Mouse (Mus musculus): ENCODE measurements around the gene Npr3. TPM values are rescaled to one million over a fixed set of nuclear protein-coding genes. Genes with fewer than 3 reads are reported as not detected.
"Not testable (repeated sequence)": the region's sequence is repeated elsewhere in the genome, so short reads cannot be mapped to it uniquely, and the experiment has no call there.

Npr3 gene
- polyA plus RNA-seq, 1 experiment from 2014 or later, result 3.8 TPM

- no peak for ATAC-seq
- no peak for TF ChIP-seq CTCF (IDR thresholded peaks at IDR 0.05; ENCODE audit: low read depth)
- H3K27me3 ChIP-seq (replicated peaks; ENCODE audit: control insufficient read depth, insufficient read depth, low read length), result no peaks in the 10 kb centered on the region
- H3K4me1 ChIP-seq (replicated peaks; ENCODE audit: control insufficient read depth, insufficient read depth, low read length), result no peaks in the 10 kb centered on the region
- no peak overlapping the region for H3K4me2 ChIP-seq (replicated peaks; ENCODE audit: low read depth)
- H3K4me3 ChIP-seq (ENCODE audit: low read depth, low read length), result no peak overlapping the region
- H3K9ac ChIP-seq (ENCODE audit: low read depth, low read length), result no peak overlapping the region
- H3K9me3 ChIP-seq (ENCODE audit: control insufficient read depth), result no peaks in the 10 kb centered on the region
- no peak overlapping the region for H3K27ac ChIP-seq (ENCODE audit: low read depth, low read length)
- no peaks in the 10 kb centered on the region; the same call in 1 of the 2 replicates for H3K36me3 ChIP-seq (ENCODE audit: control insufficient read depth, insufficient read depth)
- 95% methylated on average over 6 of the region's 6 CpGs for WGBS
Measured at GRCm38 (mm10) chr15:11858411-11858810, 48.7 kb downstream of the Npr3 start.

GRCm38 (mm10) chr15:11845204-11846062 lies 61.7 kb downstream of the Npr3 start:
- 82% methylated on average over 16 of the region's 16 CpGs for WGBS
- no peaks in the 10 kb centered on the region for H3K9me3 ChIP-seq (ENCODE audit: control insufficient read depth)
- no peak for ATAC-seq
- H3K4me3 ChIP-seq (ENCODE audit: low read depth, low read length), result no peak overlapping the region
- TF ChIP-seq CTCF (IDR thresholded peaks at IDR 0.05; ENCODE audit: low read depth), result no peak
- H3K36me3 ChIP-seq (ENCODE audit: control insufficient read depth, insufficient read depth), result no peaks in the 10 kb centered on the region
- H3K9ac ChIP-seq (ENCODE audit: low read depth, low read length), result no peak overlapping the region
- no peak overlapping the region for H3K27ac ChIP-seq (ENCODE audit: low read depth, low read length)
- H3K27me3 ChIP-seq (replicated peaks; ENCODE audit: control insufficient read depth, insufficient read depth, low read length), result no peaks in the 10 kb centered on the region
- H3K4me2 ChIP-seq (replicated peaks; ENCODE audit: low read depth), result no peak overlapping the region
- H3K4me1 ChIP-seq (replicated peaks; ENCODE audit: control insufficient read depth, insufficient read depth, low read length), result no peaks in the 10 kb centered on the region

GRCm38 (mm10) chr15:11844115-11844514 lies 63.0 kb downstream of the Npr3 start:
- Histone ChIP-seq H3K4me1 (replicated peaks; ENCODE audit: control insufficient read depth, insufficient read depth, low read length) (no peaks in the 10 kb centered on the region), H3K4me3 (ENCODE audit: low read depth, low read length) (no peak overlapping the region), H3K27me3 (replicated peaks; ENCODE audit: control insufficient read depth, insufficient read depth, low read length) (no peaks in the 10 kb centered on the region), H3K9ac (ENCODE audit: low read depth, low read length) (no peak overlapping the region), H3K4me2 (replicated peaks; ENCODE audit: low read depth) (no peak overlapping the region), H3K9me3 (ENCODE audit: control insufficient read depth) (no peaks in the 10 kb centered on the region), H3K36me3 (ENCODE audit: control insufficient read depth, insufficient read depth) (no peaks in the 10 kb centered on the region), H3K27ac (ENCODE audit: low read depth, low read length) (no peak overlapping the region)
- 83% methylated on average over 6 of the region's 6 CpGs for WGBS
- ATAC-seq, result no peak
- no peak for TF ChIP-seq CTCF (IDR thresholded peaks at IDR 0.05; ENCODE audit: low read depth)

GRCm38 (mm10) chr15:11841828-11842227 lies 65.3 kb downstream of the Npr3 start:
- TF ChIP-seq CTCF (IDR thresholded peaks at IDR 0.05; ENCODE audit: low read depth), result no peak
- H3K27ac ChIP-seq (ENCODE audit: low read depth, low read length), result no peak overlapping the region
- no peaks in the 10 kb centered on the region for H3K36me3 ChIP-seq (ENCODE audit: control insufficient read depth, insufficient read depth)
- H3K9me3 ChIP-seq (ENCODE audit: control insufficient read depth), result no peaks in the 10 kb centered on the region
- no peaks in the 10 kb centered on the region for H3K4me1 ChIP-seq (replicated peaks; ENCODE audit: control insufficient read depth, insufficient read depth, low read length)
- WGBS, result 69% methylated on average over 4 of the region's 4 CpGs
- H3K9ac ChIP-seq (ENCODE audit: low read depth, low read length), result no peak overlapping the region
- ATAC-seq, result no peak
- no peak overlapping the region for H3K4me2 ChIP-seq (replicated peaks; ENCODE audit: low read depth)
- no peak overlapping the region for H3K4me3 ChIP-seq (ENCODE audit: low read depth, low read length)
- no peaks in the 10 kb centered on the region for H3K27me3 ChIP-seq (replicated peaks; ENCODE audit: control insufficient read depth, insufficient read depth, low read length)

GRCm38 (mm10) chr15:11835913-11836312 lies 71.2 kb downstream of the Npr3 start:
- no peaks in the 10 kb centered on the region for H3K27me3 ChIP-seq (replicated peaks; ENCODE audit: control insufficient read depth, insufficient read depth, low read length)
- H3K36me3 ChIP-seq (ENCODE audit: control insufficient read depth, insufficient read depth), result no peaks in the 10 kb centered on the region
- no peak overlapping the region for H3K27ac ChIP-seq (ENCODE audit: low read depth, low read length)
- H3K4me1 ChIP-seq (replicated peaks; ENCODE audit: control insufficient read depth, insufficient read depth, low read length), result no peaks in the 10 kb centered on the region
- H3K9ac ChIP-seq (ENCODE audit: low read depth, low read length), result no peak overlapping the region
- peak; percentile 33; the same call in 1 of the 2 replicates for ATAC-seq
- 16% methylated on average over 1 of the region's 1 CpGs for WGBS
- H3K4me2 ChIP-seq (replicated peaks; ENCODE audit: low read depth), result no peak overlapping the region
- no peak for TF ChIP-seq CTCF (IDR thresholded peaks at IDR 0.05; ENCODE audit: low read depth)
- no peak overlapping the region for H3K4me3 ChIP-seq (ENCODE audit: low read depth, low read length)
- no peaks in the 10 kb centered on the region for H3K9me3 ChIP-seq (ENCODE audit: control insufficient read depth)

GRCm38 (mm10) chr15:11822347-11822746 lies 84.7 kb downstream of the Npr3 start:
- not testable (repeated sequence) for H3K9ac ChIP-seq (ENCODE audit: low read depth, low read length); H3K4me3 ChIP-seq (ENCODE audit: low read depth, low read length); H3K27ac ChIP-seq (ENCODE audit: low read depth, low read length); H3K9me3 ChIP-seq (ENCODE audit: control insufficient read depth); ATAC-seq; H3K4me1 ChIP-seq (replicated peaks; ENCODE audit: control insufficient read depth, insufficient read depth, low read length); H3K36me3 ChIP-seq (ENCODE audit: control insufficient read depth, insufficient read depth); H3K27me3 ChIP-seq (replicated peaks; ENCODE audit: control insufficient read depth, insufficient read depth, low read length); H3K4me2 ChIP-seq (replicated peaks; ENCODE audit: low read depth)
- 44% methylated on average over 6 of the region's 6 CpGs for WGBS
